Mouse (Mus musculus): ENCODE measurements at regions not wholly inside any gene's neighbourhood (a gene's known extent, or its start where the extent isn't known, plus 50 kb on each side); places are given as distances from the start of the nearest gene placed in this dataset.

GRCm38 (mm10) chr11:90844266-90844924 is 156.2 kb upstream of the Tom1l1 start:
- no peak overlapping the region for H3K4me3 ChIP-seq
- no peaks in the 10 kb centered on the region for H3K9me3 ChIP-seq
- peaks cover 10% of the 10 kb centered on the region for H3K4me1 ChIP-seq
- no peaks in the 10 kb centered on the region for H3K27me3 ChIP-seq
- no peak overlapping the region for H3K9ac ChIP-seq
- peak overlapping the region; percentile 3; the same call in 1 of the 2 replicates for H3K4me2 ChIP-seq (replicated peaks)
- H3K27ac ChIP-seq, result no peak overlapping the region
- ATAC-seq (ENCODE audit: low FRiP score, low read depth), result peak; percentile 69
- H3K36me3 ChIP-seq, result no peaks in the 10 kb centered on the region
- 28% methylated on average over 15 of the region's 15 CpGs for WGBS

DNA sequence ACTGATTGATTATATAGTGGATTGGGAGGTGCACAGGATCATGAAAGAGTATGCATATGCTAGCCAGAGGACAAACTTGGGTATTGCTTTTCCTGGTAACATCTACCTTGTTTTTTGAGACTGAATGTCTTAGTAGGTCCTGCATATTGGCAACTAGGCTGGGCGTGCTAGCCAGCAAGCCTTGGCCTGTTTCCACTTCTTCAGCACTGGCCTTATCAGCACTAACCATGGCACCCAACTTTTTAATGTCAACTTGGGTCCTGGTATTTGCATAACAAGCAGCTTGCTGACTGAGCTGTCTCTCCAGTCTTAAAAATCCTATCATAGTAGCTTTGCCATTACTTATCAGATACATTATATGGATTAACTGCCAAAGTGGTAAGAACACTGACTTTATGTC is 150.0 kb upstream of the Tom1l1 start:
- ATAC-seq (ENCODE audit: low FRiP score, low read depth), result no peak
- 81% methylated on average over 1 of the region's 1 CpGs for WGBS
- Histone ChIP-seq H3K9ac (no peak overlapping the region), H3K4me1 (no peaks in the 10 kb centered on the region), H3K36me3 (no peaks in the 10 kb centered on the region), H3K4me3 (no peak overlapping the region), H3K9me3 (no peaks in the 10 kb centered on the region), H3K4me2 (replicated peaks) (no peak overlapping the region), H3K27ac (no peak overlapping the region), H3K27me3 (no peaks in the 10 kb centered on the region)

DNA sequence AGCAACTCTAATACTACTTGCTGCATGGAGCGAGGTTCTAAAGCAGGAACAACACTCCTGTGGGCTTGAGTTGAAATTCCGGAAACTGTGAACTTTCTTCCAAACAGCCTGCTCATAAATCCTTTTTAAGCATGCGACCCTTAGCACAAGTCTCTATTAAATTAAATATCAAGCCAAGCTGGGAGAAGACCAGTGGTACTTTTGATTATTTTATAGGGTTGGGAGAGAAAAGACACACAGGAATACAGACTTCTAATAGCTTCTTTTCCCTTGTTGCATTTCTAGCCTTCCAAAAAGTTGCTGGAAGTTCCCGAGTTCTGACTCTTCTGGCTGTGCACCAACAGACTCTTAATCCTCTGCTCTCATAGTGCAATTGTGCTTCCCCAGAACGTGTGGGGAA is 136.6 kb upstream of the Tom1l1 start:
- ATAC-seq (ENCODE audit: low FRiP score, low read depth), result peak; percentile 66; the same call in 1 of the 2 replicates
- Histone ChIP-seq H3K4me3 (no peak overlapping the region), H3K27ac (0 out of 2 replicates have a peak overlapping the region, but pooled peaks have one; percentile 22), H3K4me1 (peaks cover 7% of the 10 kb centered on the region; the same call in 1 of the 2 replicates), H3K9ac (no peak overlapping the region), H3K27me3 (no peaks in the 10 kb centered on the region), H3K4me2 (replicated peaks) (no peak overlapping the region), H3K9me3 (no peaks in the 10 kb centered on the region), H3K36me3 (no peaks in the 10 kb centered on the region)
- WGBS, result 39% methylated on average over 5 of the region's 5 CpGs

GRCm38 (mm10) chr11:90816727-90817126 is 128.6 kb upstream of the Tom1l1 start:
- ATAC-seq (ENCODE audit: low FRiP score, low read depth), result no peak
- 71% methylated on average over 2 of the region's 2 CpGs for WGBS
- Histone ChIP-seq H3K4me1 (no peaks in the 10 kb centered on the region), H3K36me3 (no peaks in the 10 kb centered on the region), H3K9me3 (no peaks in the 10 kb centered on the region), H3K27me3 (no peaks in the 10 kb centered on the region), H3K9ac (no peak overlapping the region), H3K4me2 (replicated peaks) (no peak overlapping the region), H3K27ac (no peak overlapping the region), H3K4me3 (no peak overlapping the region)

DNA sequence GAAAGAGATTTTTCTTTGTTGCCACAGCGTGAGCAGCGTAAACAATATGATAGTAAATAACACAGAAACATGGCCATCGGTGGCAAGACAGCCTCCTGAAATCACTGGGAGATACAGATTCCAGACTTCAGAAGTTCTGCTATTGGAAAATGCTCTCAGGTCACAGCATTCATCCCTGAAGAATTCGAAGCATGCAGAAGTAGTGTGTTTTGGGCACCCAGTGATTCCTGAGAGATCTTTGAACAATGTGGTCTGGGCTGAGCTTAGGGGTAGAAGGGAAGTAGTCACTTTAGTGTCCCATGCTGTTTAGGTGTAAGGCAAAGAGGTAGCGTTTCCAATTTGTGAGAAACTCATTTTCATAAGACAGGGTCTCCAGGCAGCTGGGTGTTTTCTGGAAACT is 126.3 kb upstream of the Tom1l1 start:
- Histone ChIP-seq H3K9ac (no peak overlapping the region), H3K27ac (no peak overlapping the region), H3K9me3 (no peaks in the 10 kb centered on the region), H3K27me3 (no peaks in the 10 kb centered on the region), H3K36me3 (no peaks in the 10 kb centered on the region), H3K4me3 (no peak overlapping the region), H3K4me1 (no peaks in the 10 kb centered on the region), H3K4me2 (replicated peaks) (no peak overlapping the region)
- no peak for ATAC-seq (ENCODE audit: low FRiP score, low read depth)
- 79% methylated on average over 5 of the region's 5 CpGs for WGBS

DNA sequence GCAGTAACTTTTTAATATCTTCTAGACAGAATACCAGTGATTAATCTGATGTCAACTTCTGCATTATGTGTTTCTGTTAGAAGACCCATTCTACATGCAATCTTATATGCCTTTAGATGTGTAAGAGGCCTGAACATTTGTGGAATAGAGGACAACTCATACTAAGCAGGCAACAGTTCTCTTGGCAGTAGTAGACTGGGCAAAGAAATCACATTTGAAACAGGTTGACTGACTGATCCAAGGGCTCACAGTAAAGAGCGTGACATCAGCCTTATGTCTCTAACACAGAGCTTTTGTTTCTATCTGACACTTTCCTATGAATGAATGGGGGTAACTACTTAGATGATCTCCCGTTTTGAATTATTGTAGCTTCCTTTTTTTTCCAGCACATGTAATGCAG is 124.8 kb upstream of the Tom1l1 start:
- Histone ChIP-seq H3K9ac (no peak overlapping the region), H3K27ac (no peak overlapping the region), H3K9me3 (no peaks in the 10 kb centered on the region), H3K4me3 (no peak overlapping the region), H3K4me2 (replicated peaks) (no peak overlapping the region), H3K27me3 (no peaks in the 10 kb centered on the region), H3K36me3 (no peaks in the 10 kb centered on the region), H3K4me1 (no peaks in the 10 kb centered on the region)
- ATAC-seq (ENCODE audit: low FRiP score, low read depth), result no peak
- WGBS, result 89% methylated on average over 2 of the region's 2 CpGs

GRCm38 (mm10) chr11:90812530-90812929 is 124.4 kb upstream of the Tom1l1 start:
- Histone ChIP-seq H3K27ac (no peak overlapping the region), H3K27me3 (no peaks in the 10 kb centered on the region), H3K4me3 (no peak overlapping the region), H3K9me3 (no peaks in the 10 kb centered on the region), H3K9ac (no peak overlapping the region), H3K4me1 (no peaks in the 10 kb centered on the region), H3K4me2 (replicated peaks) (no peak overlapping the region), H3K36me3 (no peaks in the 10 kb centered on the region)
- WGBS, result 87% methylated on average over 4 of the region's 4 CpGs
- ATAC-seq (ENCODE audit: low FRiP score, low read depth), result no peak

GRCm38 (mm10) chr11:90808443-90808842 is 120.3 kb upstream of the Tom1l1 start:
- ATAC-seq (ENCODE audit: low FRiP score, low read depth), result peak; percentile 44; the same call in 1 of the 2 replicates
- no peaks in the 10 kb centered on the region for H3K9me3 ChIP-seq
- H3K4me1 ChIP-seq, result no peaks in the 10 kb centered on the region
- no peak overlapping the region for H3K4me3 ChIP-seq
- H3K4me2 ChIP-seq (replicated peaks), result no peak overlapping the region
- no peak overlapping the region for H3K27ac ChIP-seq
- no peak overlapping the region for H3K9ac ChIP-seq
- WGBS, result 53% methylated on average over 1 of the region's 1 CpGs
- H3K27me3 ChIP-seq, result no peaks in the 10 kb centered on the region
- H3K36me3 ChIP-seq, result no peaks in the 10 kb centered on the region

GRCm38 (mm10) chr11:90807343-90807742 is 119.2 kb upstream of the Tom1l1 start:
- ATAC-seq (ENCODE audit: low FRiP score, low read depth), result no peak
- Histone ChIP-seq H3K4me2 (replicated peaks) (no peak overlapping the region), H3K4me3 (no peak overlapping the region), H3K9me3 (no peaks in the 10 kb centered on the region), H3K36me3 (no peaks in the 10 kb centered on the region), H3K9ac (no peak overlapping the region), H3K27me3 (no peaks in the 10 kb centered on the region), H3K27ac (no peak overlapping the region), H3K4me1 (no peaks in the 10 kb centered on the region)
- WGBS, result 82% methylated on average over 5 of the region's 5 CpGs

GRCm38 (mm10) chr11:90802569-90803363 is 114.6 kb upstream of the Tom1l1 start:
- ATAC-seq (ENCODE audit: low FRiP score, low read depth), result no peak
- H3K9me3 ChIP-seq, result no peaks in the 10 kb centered on the region
- no peaks in the 10 kb centered on the region for H3K27me3 ChIP-seq
- no peak overlapping the region for H3K27ac ChIP-seq
- no peak overlapping the region for H3K4me3 ChIP-seq
- no peaks in the 10 kb centered on the region for H3K4me1 ChIP-seq
- no peak overlapping the region for H3K4me2 ChIP-seq (replicated peaks)
- WGBS, result 78% methylated on average over 7 of the region's 7 CpGs
- no peaks in the 10 kb centered on the region for H3K36me3 ChIP-seq
- H3K9ac ChIP-seq, result no peak overlapping the region

GRCm38 (mm10) chr11:90797577-90797976 is 109.4 kb upstream of the Tom1l1 start:
- no peaks in the 10 kb centered on the region for H3K9me3 ChIP-seq
- no peak overlapping the region for H3K4me3 ChIP-seq
- H3K4me1 ChIP-seq, result no peaks in the 10 kb centered on the region
- 97% methylated on average over 2 of the region's 2 CpGs for WGBS
- H3K4me2 ChIP-seq (replicated peaks), result no peak overlapping the region
- H3K27ac ChIP-seq, result no peak overlapping the region
- H3K36me3 ChIP-seq, result no peaks in the 10 kb centered on the region
- H3K9ac ChIP-seq, result no peak overlapping the region
- no peaks in the 10 kb centered on the region for H3K27me3 ChIP-seq
- no peak for ATAC-seq (ENCODE audit: low FRiP score, low read depth)

DNA sequence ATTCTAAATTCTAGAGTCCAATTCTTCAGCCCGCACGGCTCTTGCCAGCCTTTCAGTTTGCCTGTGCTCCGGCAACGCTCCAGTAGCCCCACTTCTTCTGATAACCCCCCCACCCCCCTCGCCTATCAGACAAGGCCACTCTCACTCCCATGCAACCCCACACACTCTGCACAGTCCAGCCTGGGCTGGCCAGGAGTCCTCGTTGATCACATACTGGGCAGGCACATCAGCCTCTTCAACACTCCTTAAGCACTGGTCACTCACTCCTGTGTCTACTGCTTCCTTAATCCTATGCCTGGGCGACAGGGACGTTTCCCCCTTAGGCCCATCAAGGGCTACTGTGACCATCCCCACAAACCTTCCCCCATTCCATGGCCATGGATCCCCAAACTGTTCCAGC is 95.4 kb upstream of the Tom1l1 start:
- H3K36me3 ChIP-seq, result no peaks in the 10 kb centered on the region
- no peaks in the 10 kb centered on the region for H3K9me3 ChIP-seq
- H3K27me3 ChIP-seq, result no peaks in the 10 kb centered on the region
- H3K9ac ChIP-seq, result no peak overlapping the region
- no peak overlapping the region for H3K27ac ChIP-seq
- no peak overlapping the region for H3K4me2 ChIP-seq (replicated peaks)
- H3K4me1 ChIP-seq, result no peaks in the 10 kb centered on the region
- WGBS, result 82% methylated on average over 8 of the region's 8 CpGs
- no peak for ATAC-seq (ENCODE audit: low FRiP score, low read depth)
- H3K4me3 ChIP-seq, result no peak overlapping the region

Data from limb, embryonic 13.5 days (tissue).